Comparison of ENCODE assay signal across 11 mouse cellular contexts in the genomic region with DNA sequence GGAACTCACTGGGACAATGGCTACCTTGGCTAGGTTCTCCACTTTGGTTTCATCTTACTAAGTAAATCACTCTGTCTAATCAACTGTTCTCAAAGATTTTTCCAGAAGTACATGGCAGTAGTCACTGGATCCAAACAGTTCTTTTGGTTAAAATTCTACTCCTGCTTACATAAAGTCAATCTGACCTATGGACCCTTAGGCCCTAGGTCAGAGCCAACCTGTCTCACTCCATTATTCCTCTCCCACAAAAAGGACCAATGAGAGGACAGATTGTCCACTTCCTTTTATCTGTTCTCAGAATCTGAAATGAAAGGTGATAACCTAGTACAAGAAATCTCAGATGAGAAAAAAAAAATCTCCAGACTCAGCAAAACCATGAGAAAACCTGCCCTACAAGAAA. TPM values are rescaled to one million over a fixed set of nuclear protein-coding genes. Genes with fewer than 3 reads are reported as not detected.
"Had no signal": no experiment of that assay in that cellular context is flagged by ENCODE, and none has a peak within 500 bp of the region (broad histone marks: within the 10 kb centered on the region; RNA-seq: fewer than 3 reads in every experiment).

No protein-coding gene starts in this region.

- H3K27me3 ChIP-seq: hindbrain, embryonic 15.5 days; midbrain, embryonic 13.5 days; stomach, embryonic 15.5 days had no signal

- ATAC-seq: midbrain, embryonic 13.5 days had no signal

- H3K4me3 ChIP-seq: hindbrain, embryonic 15.5 days; limb, embryonic 10.5 days; midbrain, embryonic 13.5 days; stomach, embryonic 15.5 days had no signal

- H3K9me3 ChIP-seq: hindbrain, embryonic 15.5 days; limb, embryonic 10.5 days; midbrain, embryonic 13.5 days; stomach, embryonic 15.5 days had no signal

- H3K4me2 ChIP-seq: hindbrain, embryonic 15.5 days; midbrain, embryonic 13.5 days; stomach, embryonic 15.5 days had no signal

- H3K36me3 ChIP-seq: hindbrain, embryonic 15.5 days; limb, embryonic 10.5 days; midbrain, embryonic 13.5 days; stomach, embryonic 15.5 days had no signal

- H3K27ac ChIP-seq: hindbrain, embryonic 15.5 days; limb, embryonic 10.5 days; midbrain, embryonic 13.5 days; stomach, embryonic 15.5 days had no signal

- H3K9ac ChIP-seq: hindbrain, embryonic 15.5 days; midbrain, embryonic 13.5 days; stomach, embryonic 15.5 days had no signal

- H3K4me1 ChIP-seq: hindbrain, embryonic 15.5 days; stomach, embryonic 15.5 days had no signal

- DNase-seq: lung, adult 2 months; lung, postnatal 36 days; right cerebral cortex, postnatal 14 days; thymus, adult 2 months; thymus, postnatal 25 days had no signal

RNA-seq across cellular contexts. Expression of a gene that starts 4.8 kb away (rescaled TPM):
- polyA plus RNA-seq: limb, embryonic 10.5 days; midbrain, postnatal 0 days; neural tube, embryonic 14.5 days had no signal
